Mouse (Mus musculus) stomach, postnatal 0 days (tissue): ENCODE results near the gene Smg9. TPM values are rescaled to one million over a fixed set of nuclear protein-coding genes. Genes with fewer than 3 reads are reported as not detected.

ENCODE experiments used
- ATAC-seq: fragments of 200-750 bp; cut with Nextera tagmentation; 2 replicates; pipeline ENCODE4 v1.8.0; 2017; ENCODE audit not compliant: low FRiP score, low TSS enrichment
- DNase-seq: peaks from one replicate; pipeline ENCODE4 v3.0.0-alpha.2; 2016; ENCODE audit warnings: low spot score
- H3K27ac ChIP-seq: fragments of 300-500 bp; sonication (generic); replicated peaks from 2 replicates; pipeline ENCODE4 v1.5.1; 2014; ENCODE audit warnings: mild to moderate bottlenecking, control low read depth
- H3K27me3 ChIP-seq: fragments of 300-500 bp; sonication (generic); 2 replicates; pipeline ENCODE4 v1.6.1; 2014; ENCODE audit warnings: low read length; ENCODE audit not compliant: control insufficient read depth, insufficient read depth
- H3K36me3 ChIP-seq: fragments of 300-500 bp; sonication (generic); 2 replicates; pipeline ENCODE4 v1.6.1; 2014; ENCODE audit warnings: low read length, mixed read lengths; ENCODE audit not compliant: control insufficient read depth, insufficient read depth
- H3K4me1 ChIP-seq: fragments of 300-500 bp; sonication (generic); replicated peaks from 2 replicates; pipeline ENCODE4 v1.6.1; 2014; ENCODE audit warnings: antibody characterized with exemption; ENCODE audit not compliant: control insufficient read depth, insufficient read depth
- H3K4me2 ChIP-seq: fragments of 300-500 bp; sonication (generic); replicated peaks from 2 replicates; pipeline ENCODE4 v1.6.1; 2014; ENCODE audit warnings: low read depth, mild to moderate bottlenecking, control low read depth, moderate library complexity
- H3K4me3 ChIP-seq: fragments of 300-500 bp; sonication (generic); 2 replicates; pipeline ENCODE4 v1.5.1; 2014; ENCODE audit warnings: low read depth, low read length, control low read depth
- H3K9ac ChIP-seq: fragments of 300-500 bp; sonication (generic); 2 replicates; pipeline ENCODE4 v1.6.1; 2014; ENCODE audit warnings: mild to moderate bottlenecking, low read length, control low read depth, mixed read lengths
- H3K9me3 ChIP-seq: fragments of 300-500 bp; sonication (generic); 2 replicates; pipeline ENCODE4 v1.6.1; 2016; ENCODE audit warnings: low read length; ENCODE audit not compliant: control insufficient read depth
- CTCF ChIP-seq: IDR thresholded peaks from 2 replicates; pipeline ENCODE4 v1.5.1; 2016; ENCODE audit warnings: antibody characterized with exemption, low read depth, mild to moderate bottlenecking, moderate library complexity
- EP300 ChIP-seq: optimal IDR thresholded peaks from 2 replicates; pipeline ENCODE3; 2016; ENCODE audit warnings: antibody characterized with exemption
- WGBS: fragments of 180-500 bp; shearing (Covaris S2); extraction: QIAGEN DNeasy Blood & Tissue Kit; methylation state at CpG from one replicate; pipeline ENCODE4 v1.1.7; 2014; 5-methylcytosine and 5-hydroxymethylcytosine counted together
- polyA plus RNA-seq: library from polyadenylated mRNA; unstranded; fragments of >200 nt; fragmentation: Nextera tagmentation; extraction: Ambion mirVana; gene quantifications from 2 replicates; pipeline ENCODE4 v1.2.1, GENCODE M21; 2015

The Smg9 gene
- polyA plus RNA-seq, 1 experiment from 2014 or later = 14.1 TPM

DNA sequence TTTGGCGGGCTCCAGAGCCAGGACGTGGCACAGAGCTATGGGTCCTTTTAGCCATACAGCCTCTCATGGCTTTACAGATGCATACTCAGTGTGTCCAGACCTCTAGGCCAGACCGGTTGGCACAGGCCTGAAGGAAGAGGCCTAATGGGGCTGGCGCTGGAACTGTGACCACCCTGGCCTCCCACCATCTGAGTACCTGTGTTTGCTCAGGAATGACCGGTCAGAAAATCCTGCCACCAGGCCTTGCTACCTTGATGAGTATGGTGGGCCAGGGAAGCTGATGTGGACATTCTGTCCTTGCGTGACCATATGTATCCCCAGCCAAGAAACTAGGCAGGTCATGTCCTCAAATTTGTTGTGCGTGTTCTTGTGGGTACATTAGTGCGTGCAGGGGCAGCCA is 27.7 kb downstream of the Smg9 start:
- Histone ChIP-seq H3K27me3 (no peaks in the 10 kb centered on the region), H3K9ac (no peak overlapping the region), H3K4me1 (no peaks in the 10 kb centered on the region), H3K36me3 (peaks cover 4% of the 10 kb centered on the region; the same call in 1 of the 2 replicates), H3K9me3 (no peaks in the 10 kb centered on the region), H3K27ac (no peak overlapping the region), H3K4me2 (no peak overlapping the region), H3K4me3 (no peak overlapping the region)
- no peak for DNase-seq
- no peak for ATAC-seq
- 93% methylated on average over 8 of the region's 8 CpGs for WGBS
- TF ChIP-seq CTCF (no peak), EP300 (no peak)

DNA sequence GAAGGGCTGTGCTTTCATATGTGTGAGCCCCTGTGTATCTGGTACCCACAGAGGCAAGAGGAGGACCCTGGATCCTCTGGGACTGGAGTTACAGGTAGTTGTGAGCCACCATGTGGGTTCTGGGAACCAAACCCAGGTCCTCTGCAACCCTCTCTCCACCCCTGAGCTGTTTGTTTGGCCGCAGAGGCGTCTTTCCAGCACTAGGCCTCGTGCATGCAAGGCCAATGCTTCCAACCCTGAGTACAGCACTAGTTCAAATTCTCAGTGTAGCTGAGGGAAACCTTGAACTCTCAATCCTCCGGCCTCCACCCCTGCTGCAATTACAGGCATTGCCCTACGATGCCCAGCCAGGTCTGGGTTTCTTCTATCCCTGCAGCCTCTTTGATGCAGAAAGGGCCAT is 29.3 kb downstream of the Smg9 start:
- 86% methylated on average over 5 of the region's 5 CpGs for WGBS
- no peaks in the 10 kb centered on the region for H3K27me3 ChIP-seq
- ATAC-seq = no peak
- no peaks in the 10 kb centered on the region for H3K36me3 ChIP-seq
- H3K4me3 ChIP-seq = no peak overlapping the region
- DNase-seq = no peak
- no peaks in the 10 kb centered on the region for H3K4me1 ChIP-seq
- peaks cover 2% of the 10 kb centered on the region; the same call in 1 of the 2 replicates for H3K9me3 ChIP-seq
- no peak overlapping the region for H3K4me2 ChIP-seq
- no peak for TF ChIP-seq EP300
- no peak for TF ChIP-seq CTCF
- H3K27ac ChIP-seq = no peak overlapping the region
- no peak overlapping the region for H3K9ac ChIP-seq

- Histone ChIP-seq H3K4me3 (no peak overlapping the region), H3K9ac (no peak overlapping the region), H3K27me3 (no peaks in the 10 kb centered on the region), H3K27ac (peak overlapping the region; percentile 56), H3K4me2 (no peak overlapping the region), H3K4me1 (no peaks in the 10 kb centered on the region), H3K9me3 (peaks cover 2% of the 10 kb centered on the region; the same call in 1 of the 2 replicates), H3K36me3 (no peaks in the 10 kb centered on the region)
- DNase-seq = no peak
- ATAC-seq = no peak
- WGBS = 53% methylated on average over 16 of the region's 16 CpGs
- TF ChIP-seq EP300 (no peak), CTCF (no peak)
Observed at GRCm38 (mm10) chr7:24429413-24430112, 30.1 kb downstream of the Smg9 start.

DNA sequence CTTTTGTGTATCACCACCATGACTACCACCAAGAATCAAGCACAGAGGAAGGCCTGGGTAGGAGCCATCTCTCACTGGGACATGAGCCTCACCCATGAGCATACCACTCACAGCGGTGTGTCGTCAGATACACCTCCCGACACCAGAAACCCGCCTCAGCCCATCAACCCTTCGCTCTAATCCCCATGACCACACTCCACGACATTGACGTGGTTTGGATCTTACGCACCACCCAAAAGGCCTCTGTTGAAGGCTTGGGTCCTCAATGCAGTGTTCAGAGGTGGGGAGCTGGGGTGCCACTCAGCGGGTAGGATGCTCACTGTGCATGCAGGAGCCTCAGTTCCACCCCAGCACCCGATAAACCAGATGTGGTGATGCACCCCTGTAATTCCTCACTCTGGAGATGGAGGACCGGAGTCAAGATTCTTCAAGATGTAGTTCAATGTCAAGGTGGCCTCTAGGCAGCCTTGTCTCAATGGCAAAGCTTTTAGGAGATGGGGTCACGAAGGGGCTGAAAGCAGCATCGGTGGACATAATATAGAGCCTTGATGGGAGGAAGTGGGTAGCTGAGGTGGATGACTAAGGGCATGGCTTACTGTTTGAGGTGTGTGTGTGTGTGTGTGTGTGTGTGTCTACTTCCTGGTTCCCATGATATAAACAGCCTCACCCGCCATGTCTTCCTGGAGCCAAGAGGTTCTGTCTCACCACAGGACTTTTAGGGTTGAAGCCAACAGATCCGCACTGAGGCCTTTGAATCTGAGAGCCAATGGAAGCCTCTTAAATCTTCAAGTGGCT is 31.3 kb downstream of the Smg9 start:
- no peaks in the 10 kb centered on the region for H3K4me1 ChIP-seq
- no peak for TF ChIP-seq CTCF
- no peak for TF ChIP-seq EP300
- DNase-seq = no peak
- peak; percentile 60 for ATAC-seq
- no peaks in the 10 kb centered on the region for H3K27me3 ChIP-seq
- no peak overlapping the region for H3K4me3 ChIP-seq
- no peaks in the 10 kb centered on the region for H3K36me3 ChIP-seq
- no peak overlapping the region for H3K9ac ChIP-seq
- H3K9me3 ChIP-seq = peaks cover 2% of the 10 kb centered on the region; the same call in 1 of the 2 replicates
- no peak overlapping the region for H3K4me2 ChIP-seq
- WGBS = 94% methylated on average over 15 of the region's 15 CpGs
- no peak overlapping the region for H3K27ac ChIP-seq

DNA sequence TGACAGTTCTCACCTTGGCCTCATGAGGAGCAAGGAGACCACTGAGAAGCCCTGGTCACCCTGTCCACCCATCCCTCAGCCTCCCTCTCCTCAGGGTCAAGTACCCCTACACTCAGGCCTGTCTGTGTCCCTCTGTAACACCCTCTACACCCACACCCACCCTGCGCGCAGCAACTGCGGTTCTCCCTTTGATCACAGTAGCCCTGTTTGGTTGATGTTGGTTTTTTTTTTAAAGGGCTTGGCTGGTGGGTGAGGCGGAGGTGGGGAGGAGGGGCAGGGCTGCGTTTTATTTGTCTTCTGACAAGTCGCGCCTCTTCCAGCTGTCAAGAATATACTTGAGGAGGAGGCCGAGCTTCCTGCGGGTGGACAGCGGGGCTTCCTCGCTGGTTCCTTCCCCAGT is 32.3 kb downstream of the Smg9 start:
- WGBS = 40% methylated on average over 11 of the region's 11 CpGs

DNA sequence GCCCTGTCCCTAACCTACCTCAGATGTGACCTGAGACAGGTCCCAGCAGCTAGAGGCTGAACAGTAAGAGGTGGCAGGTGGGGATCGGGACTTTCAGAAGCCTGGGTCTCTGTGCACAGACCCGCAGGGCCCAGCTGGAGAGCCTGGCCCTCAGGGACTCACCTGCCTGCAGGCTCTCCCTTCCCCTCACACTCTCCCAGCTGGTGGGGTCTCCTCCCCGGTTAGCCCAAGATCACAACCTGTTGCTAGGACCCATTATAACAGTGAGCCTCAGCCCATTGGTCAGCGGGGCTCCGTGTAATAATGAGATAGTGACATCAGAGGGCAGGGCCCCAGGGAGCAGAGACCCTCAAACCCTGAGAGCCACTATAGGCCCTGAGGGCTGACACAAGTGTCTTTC is 35.9 kb downstream of the Smg9 start:
- H3K9ac ChIP-seq = no peak overlapping the region
- peaks cover 2% of the 10 kb centered on the region; the same call in 1 of the 2 replicates for H3K9me3 ChIP-seq
- H3K4me2 ChIP-seq = no peak overlapping the region
- H3K27ac ChIP-seq = no peak overlapping the region
- DNase-seq = no peak
- ATAC-seq = no peak
- H3K4me3 ChIP-seq = no peak overlapping the region
- TF ChIP-seq EP300 (no peak), CTCF (no peak)
- 79% methylated on average over 5 of the region's 5 CpGs for WGBS
- H3K36me3 ChIP-seq = no peaks in the 10 kb centered on the region
- no peaks in the 10 kb centered on the region for H3K27me3 ChIP-seq
- H3K4me1 ChIP-seq = no peaks in the 10 kb centered on the region

More for the DNA sequence above, 32.3 kb downstream of the Smg9 start:
- TF ChIP-seq CTCF = no peak
- no peak for TF ChIP-seq EP300
- no peaks in the 10 kb centered on the region for H3K36me3 ChIP-seq
- H3K9ac ChIP-seq = no peak overlapping the region
- H3K9me3 ChIP-seq = peaks cover 2% of the 10 kb centered on the region; the same call in 1 of the 2 replicates
- ATAC-seq (no peak), DNase-seq (no peak)
- no peak overlapping the region for H3K27ac ChIP-seq
- H3K4me3 ChIP-seq = no peak overlapping the region
- H3K4me1 ChIP-seq = no peaks in the 10 kb centered on the region
- H3K4me2 ChIP-seq = no peak overlapping the region
- H3K27me3 ChIP-seq = no peaks in the 10 kb centered on the region
